Mouse (Mus musculus) layer of hippocampus, adult 9-11 months (tissue): ENCODE data around the gene Doc2b.

Source experiments
- DNase-seq: peaks from one replicate; pipeline ENCODE4 v3.0.0; 2022

Doc2b gene

DNA sequence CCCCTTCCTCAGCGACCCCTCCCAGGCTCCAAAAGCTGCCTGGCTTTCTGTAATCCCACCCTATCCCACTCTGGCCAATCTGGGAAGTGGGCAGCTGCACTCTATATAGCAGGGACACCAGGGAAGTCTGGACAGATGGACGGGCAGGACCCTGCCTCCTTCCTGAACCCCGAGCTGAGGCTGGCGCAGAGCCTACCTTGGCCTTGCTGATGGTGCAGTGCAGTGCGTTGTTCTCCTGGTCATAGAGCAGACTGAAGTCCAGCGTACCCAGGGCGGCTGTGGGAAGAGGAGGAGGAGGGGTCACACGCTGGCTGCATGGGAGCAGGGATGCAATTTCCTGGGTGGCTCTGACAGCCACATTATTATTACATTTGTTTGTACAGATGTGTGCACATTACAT lies 10.0 kb downstream of the Doc2b start:
- DNase-seq, result no peak

DNA sequence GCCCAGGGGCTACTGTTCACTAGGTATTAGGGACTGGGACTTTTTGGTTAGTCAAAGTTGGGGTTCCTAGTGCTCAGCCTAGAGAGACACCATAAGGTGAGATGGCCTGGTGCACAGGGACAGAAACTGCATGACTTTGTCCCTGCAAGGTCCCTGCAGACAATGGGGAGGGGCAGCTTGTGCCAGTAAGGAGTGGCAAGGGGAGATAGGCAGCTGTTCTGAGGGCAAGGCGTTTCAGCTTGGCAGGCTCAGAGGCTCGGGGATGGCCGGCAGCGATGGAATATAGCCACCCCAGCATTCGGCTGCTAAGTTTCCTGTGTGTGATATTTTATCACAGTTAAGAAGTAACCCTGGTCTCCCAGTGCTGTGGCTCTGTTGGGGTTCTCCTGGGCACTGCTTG lies 12.1 kb downstream of the Doc2b start:
- no peak for DNase-seq

DNA sequence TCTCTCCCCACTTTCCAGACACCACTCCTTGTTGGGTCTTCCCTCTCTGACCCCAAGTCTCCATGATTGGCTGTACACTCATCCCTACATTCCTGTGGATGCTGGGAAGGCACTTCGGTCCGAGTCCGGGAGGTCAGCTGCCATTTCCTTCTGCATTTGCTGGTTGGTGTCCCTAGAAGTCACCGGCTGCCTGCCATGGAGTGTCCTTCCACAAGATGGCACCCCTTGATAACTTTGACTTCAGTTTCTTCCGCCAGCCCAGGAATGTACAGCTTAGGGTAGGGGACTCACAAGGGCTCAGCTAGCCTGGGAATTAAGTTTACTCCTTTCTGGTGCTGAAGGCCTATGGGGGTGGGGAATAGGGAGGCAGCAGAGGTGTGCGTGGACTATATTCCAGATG lies 13.9 kb downstream of the Doc2b start:
- no peak for DNase-seq

DNA sequence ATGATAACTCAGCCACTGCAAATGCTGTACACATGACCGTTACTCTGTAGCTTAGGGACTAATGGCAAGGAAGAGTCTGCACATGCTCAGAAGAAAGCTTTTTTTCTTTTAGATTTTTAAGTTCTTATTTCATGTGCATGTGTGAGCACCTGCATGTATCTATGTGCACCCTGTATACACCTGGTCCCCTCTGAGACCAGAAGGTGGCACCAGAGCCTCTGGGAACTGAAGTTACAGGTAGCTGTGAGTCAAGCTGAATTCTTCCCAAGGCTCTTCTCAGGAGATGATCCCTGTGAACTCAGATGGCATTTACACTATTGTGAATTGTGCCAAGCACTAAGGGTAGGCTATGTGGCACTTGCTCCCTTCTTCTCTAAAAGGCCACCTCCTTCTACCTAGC lies 19.9 kb downstream of the Doc2b start:
- no peak for DNase-seq

DNA sequence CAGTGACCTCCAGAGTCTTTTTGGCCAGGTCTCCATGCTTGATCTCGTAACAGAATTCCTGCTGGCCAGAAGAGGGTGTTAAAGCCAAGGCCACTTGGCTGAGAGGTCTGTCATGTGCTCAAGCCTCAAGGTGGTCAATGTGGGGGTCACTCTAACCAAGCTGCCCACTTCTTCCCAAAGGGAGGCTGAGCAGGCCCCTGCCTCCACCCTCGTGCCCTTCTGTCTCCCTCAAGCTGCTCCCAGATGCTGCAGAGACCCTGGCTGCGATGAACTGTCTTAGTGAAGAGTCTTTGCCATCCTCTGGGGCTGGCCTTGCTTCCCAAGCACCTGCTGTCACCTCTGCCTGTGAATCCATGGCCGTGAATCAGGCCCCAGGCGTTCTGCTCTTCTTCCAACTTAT lies 23.3 kb downstream of the Doc2b start:
- no peak for DNase-seq

DNA sequence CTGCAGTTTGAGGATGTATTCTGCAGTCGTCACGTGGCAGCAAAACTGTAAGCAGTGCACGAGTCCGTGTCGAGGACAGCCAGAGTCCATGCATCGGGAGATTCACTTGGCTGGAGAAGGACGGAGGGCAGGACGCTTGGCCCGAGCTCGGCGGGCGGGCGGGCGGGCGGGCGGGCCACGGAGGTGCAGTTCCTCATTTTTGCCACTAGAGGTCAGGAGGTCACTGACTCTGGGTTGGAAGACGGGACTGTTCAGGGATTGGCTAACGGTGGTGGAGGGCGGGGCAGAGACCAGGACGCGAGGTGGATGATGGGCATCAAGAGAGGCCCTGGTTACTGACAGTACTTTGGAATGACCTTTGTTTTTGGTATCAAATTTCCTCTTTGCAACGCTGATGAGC lies 26.6 kb downstream of the Doc2b start:
- peak; percentile 84 for DNase-seq

DNA sequence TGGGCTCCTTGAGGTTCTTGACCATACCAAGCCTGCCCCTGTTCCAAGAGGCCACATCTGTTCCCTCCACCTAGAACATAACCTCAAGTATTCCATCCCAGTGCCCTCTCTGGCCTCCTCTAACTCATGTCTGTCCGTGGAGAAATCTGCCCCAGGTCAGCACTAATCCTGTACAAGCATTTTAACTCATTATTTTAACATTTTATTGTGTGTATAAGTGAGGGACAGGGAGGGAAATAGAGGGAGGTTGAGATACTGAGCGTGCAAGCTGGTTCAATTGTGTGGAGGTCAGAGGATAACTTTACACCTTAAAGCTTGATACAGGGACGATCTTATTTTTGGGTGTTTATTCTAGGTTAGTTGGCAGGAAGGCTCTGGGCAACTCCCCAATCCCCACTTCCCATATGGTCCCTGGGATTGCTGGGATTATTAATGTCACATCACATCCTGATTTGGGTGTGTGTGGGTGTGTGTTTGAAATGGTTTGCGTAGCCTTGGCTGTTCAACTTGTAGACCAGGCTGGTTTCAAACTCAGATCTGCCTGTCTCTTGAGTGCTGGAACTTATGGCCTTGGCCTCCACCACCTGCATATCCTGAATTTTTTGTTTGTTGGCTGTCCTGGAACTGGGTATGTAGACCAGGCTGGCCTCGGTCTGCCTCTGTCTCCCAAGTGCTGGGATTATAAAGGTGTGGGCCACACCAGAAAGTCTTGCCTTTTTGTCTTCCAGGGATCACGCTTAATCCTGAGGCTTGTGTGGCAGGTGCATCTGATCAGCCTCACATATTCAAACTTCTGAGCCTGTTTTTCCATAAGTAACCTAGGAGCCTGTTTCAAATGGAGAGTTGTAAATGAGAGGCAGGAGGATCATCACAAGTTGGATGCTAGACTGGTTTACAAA lies 27.5 kb downstream of the Doc2b start:
- peak; percentile 62 for DNase-seq

DNA sequence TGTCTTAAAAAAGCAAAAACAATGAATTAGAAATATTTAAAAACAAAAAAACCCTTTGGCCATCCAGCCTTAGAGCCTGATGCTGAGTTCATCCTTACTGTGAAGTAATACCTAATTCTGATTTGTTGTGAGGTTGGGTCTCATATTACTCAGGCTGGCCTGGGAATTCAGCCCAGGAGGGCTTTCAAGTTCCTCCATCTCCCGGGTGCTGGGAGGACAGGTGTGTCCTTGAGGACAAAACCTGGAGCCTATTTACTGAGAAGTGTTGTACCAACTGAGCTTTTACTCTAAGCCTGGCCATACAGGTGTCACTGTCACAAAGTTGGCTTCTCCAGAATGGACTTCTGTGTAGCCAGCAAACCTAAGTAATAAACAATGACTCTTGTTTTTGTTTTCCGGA lies 28.8 kb downstream of the Doc2b start:
- no peak for DNase-seq

DNA sequence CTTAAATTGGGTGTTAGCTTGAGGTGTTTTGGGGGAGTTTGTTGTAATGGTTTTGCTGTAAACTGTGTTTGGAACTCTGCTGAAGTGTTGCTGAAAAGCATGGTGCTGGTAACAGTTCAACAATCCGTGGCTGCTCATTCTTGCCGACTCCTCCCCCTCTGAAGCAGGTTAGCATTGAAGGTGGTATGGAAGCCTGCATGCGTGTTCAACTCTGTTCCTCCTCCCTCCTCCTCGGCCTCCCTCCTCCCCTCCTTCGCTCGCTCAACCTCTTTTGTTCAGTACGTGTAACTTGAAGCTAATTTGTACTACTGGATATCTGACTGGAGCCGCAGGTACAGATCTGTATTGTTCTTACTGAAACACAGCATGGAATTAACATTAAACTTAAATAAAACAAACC lies 30.7 kb downstream of the Doc2b start:
- no peak for DNase-seq

DNA sequence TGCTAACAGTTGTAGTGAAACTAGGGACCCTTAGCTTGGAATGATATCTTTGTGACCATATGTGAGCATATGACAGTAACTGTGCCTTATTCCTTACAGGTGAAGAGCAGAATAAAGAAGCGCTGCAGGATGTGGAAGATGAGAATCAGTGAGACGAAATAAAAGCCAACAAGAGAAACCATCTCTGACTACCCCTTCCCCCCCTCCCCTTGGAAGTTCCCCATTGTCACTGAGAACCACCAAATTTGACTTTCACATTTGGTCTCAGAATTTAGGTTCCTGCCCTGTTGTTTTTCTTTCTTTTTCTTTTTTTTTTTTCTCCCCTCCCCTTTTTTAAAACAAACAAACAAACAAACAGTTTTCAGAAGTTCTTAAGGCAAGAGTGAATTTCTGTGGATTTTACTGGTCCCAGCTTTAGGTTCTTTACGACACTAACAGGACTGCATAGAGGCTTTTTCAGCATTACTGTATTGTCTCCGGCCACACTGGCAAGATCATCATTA lies 31.3 kb downstream of the Doc2b start:
- DNase-seq, result no peak

DNA sequence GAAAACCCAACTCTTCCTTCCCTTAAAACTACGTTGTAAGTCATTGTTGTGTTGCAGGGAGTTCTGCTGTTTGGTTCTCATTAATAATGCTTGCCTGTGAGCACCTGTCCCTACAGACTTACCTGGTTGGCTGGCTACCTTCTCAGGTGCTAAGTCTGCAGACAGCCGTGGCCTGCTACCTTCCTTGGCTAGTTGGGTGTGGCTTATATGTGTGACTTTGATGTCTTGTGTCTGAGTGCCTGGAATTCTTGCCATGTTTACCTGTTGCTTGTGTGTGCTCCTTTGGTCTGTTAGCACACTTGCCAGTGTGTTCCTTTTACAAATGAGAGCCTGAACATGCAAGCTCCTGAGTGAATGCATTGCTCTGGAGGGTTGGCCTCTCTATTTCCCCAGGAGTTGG lies 33.1 kb downstream of the Doc2b start:
- no peak for DNase-seq

DNA sequence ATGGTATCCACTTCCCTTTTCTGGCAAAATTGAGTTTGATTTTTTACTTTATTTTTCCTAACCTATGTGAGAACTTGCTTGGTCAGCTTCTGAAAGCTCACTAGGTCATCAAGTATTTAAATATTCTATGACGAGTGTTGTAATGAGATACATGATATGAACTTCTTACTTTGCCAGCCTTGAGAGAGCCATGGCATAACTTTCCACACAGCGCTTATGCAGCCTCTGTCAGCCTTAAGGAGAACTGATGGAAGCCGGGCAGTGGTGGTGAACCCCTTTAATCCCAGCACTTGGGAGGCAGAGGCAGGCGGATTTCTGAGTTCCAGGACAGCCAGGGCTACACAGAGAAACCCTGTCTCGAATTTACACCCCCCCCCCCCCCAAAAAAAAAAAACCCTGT lies 35.1 kb downstream of the Doc2b start:
- no peak for DNase-seq

DNA sequence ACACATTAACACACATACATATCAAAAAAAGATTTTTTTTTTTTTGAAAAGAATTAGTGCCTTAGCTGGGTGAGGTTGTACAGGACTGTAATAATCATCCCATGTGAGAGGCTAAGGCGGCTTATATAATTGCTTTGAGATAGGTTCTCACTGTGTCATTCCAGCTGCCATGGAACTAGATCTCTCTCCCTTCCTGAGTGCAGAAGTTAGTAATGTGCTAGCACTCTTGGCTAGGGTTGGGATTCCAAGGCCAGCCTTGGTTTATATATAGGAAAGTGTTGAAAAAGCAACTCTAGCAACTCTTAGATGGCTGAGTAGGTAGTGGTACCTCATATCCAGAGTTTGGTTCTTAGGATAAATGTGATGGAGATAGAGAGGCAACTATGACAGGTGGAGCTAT lies 37.3 kb downstream of the Doc2b start:
- DNase-seq, result no peak

DNA sequence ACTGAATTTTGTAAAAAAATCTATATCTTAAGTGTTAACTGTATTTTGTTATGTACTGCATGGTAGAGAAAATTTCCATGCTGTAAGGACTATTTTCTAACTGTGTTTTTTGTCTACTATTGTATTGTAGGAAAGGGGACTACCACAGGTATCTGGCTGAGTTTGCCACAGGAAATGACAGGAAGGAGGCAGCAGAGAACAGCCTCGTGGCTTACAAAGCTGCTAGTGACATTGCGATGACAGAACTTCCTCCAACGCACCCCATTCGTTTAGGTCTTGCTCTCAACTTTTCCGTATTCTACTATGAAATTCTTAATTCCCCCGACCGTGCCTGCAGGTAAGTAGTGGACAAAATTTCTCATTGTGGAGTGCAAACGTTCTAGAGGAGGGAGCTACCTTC lies 39.2 kb downstream of the Doc2b start:
- DNase-seq, result no peak

DNA sequence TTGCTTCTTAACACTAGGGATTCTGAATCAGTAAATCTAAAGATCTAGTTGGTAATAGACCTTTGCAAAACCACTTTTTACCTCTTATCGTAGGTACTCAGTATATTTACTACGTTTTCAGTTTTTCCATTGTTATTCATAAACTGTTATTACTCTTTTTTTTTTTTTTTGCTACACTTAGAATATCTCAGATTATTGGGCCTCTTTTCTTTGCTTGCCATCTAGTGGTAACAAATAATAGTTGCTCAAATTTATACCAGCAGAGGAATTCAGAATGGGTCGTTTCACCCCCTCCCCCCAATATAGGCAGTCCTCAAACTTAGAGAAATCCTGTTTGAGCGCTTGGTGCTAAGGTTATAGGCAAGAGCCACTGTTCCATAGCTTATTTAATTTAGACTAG lies 44.8 kb downstream of the Doc2b start:
- DNase-seq, result no peak

DNA sequence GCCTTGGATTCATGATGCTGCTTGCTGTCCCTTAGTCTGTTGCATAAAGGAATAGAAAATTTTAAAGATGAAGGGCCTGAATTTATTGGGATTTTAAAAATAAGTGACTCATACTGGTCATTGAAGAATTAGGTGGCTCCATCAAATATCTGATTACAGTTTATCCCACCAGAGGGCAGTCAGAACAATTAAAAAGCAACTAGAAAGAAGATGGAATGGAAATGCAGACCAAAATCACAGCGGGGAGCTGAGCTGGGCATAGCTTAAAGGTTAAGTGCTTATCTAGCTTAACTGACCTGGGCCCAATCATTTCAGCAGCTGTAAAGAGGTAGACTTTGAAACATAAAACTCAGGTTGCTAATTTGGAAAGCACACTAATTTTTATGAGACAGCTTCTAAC lies 45.3 kb downstream of the Doc2b start:
- no peak for DNase-seq

DNA sequence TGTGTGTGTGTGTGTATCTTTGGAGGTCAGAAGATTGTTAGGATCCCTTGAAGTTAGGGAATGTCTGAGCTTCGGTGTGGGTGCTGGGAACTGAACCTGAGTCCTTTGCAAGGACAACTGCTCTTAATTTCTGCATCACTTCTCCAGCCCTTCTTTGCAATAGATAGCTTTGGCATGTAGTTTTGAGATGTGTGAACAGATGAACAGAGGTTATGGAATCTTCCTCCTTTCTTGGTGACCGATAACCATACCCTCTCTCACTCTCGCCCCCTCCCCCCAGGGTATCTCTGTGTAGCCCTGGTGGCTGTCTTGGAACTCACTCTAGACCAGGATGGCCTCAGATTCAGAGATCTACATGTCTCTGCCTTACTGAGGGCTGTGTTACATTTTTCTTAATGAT lies 51.1 kb downstream of the Doc2b start:
- no peak for DNase-seq

DNA sequence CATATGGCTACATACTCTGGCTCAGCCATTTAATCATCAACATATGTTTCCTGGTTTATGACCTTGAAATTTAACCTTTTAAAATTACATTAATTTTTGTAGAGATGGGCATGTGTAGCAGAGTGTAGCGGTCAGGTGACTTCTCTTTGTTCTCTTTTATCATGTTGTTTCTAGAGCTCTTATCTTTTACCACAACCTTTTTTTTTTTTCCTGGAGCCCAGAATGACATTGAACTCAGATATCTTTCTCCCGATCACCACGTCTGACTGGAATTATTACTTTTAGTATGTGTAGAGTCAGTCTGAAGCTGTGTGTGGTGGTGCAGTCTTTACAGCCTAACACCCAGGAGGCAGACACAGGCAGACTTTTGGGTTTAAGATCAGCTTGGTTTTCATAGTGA lies 54.2 kb downstream of the Doc2b start:
- DNase-seq, result no peak

DNA sequence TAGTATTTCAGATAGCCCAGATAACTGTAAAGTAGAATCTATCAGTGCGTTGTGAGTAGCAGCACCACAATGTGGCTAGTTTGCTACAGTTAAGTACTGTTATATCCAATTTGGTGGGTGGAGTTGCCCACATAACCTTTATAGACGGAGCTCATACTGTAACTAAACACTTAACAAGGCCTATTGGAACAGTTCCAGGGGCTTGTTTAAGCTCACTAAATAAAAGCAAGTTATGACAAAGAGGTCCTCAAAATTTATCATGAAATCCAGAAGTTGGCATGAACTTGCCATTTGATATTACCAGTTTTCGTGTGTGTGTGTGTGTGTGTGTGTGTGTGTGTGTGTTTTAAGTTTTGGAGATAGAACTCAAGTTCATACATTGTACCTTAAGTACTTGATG lies 55.6 kb downstream of the Doc2b start:
- DNase-seq, result no peak

DNA sequence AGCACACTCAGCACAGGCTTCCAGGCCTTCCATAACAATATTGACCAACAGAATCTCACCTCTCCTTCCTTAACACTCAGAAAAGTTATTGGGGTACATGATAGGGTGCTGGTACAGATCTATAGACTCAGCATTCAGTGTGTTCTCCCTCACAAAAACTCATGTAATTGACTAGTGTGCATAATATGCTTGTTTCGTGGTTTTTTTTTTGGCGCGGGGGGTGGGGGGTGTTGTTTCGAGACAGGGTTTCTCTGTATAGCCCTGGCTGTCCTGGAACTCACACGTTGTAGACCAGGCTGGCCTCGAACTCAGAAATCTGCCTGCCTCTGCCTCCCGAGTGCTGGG lies 57.4 kb downstream of the Doc2b start:
- DNase-seq, result no peak

DNA sequence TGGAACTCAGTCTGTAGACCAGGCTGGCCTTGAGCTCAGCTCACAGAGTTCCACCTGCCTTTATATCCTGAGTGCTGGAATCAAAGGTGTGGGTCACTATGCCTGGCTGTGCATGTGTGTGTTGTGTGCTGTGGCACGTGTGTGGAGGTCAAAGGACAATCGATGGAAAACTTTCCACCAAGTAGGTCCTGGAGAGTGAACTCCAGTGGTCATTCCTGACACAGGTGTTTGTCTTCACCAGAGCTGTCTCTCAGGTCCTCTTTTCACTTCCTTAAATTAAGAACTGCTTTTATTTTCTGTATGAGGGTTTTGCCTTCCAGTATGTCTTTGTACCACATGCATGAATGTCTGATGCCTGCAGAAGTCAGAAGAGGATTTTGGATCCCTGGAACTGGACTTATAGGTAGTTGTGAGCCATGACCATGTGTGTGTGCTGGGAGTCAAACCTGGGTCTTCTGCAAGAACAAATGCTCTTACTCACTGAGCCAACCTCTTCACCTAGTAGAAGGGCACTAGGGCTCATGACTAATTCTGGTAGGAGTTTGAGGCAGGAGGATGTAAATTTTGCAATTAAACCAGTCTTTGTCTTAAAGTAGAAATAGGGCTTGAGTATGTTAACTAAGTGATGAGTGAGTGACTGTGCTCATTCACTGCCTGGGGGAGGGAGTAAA lies 57.9 kb downstream of the Doc2b start:
- DNase-seq, result no peak

DNA sequence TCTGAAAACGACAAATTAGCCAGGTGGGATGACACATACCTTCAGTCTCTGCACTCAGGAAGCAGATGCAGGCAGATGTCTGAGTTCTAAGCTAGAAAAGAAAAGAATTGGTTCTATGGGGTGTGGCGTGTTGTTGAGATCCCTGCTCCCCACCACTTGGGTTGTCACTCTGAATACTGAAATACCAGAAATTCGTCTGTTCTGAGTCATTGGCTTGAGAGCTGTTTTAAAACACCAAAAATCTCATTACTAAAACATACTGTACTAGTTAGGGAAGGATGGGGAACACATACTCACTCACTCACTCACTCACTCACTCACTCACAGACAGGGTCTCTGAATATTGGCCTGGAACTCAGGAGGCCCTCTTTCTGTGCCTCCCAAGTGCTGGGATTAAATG lies 58.9 kb downstream of the Doc2b start:
- no peak for DNase-seq

DNA sequence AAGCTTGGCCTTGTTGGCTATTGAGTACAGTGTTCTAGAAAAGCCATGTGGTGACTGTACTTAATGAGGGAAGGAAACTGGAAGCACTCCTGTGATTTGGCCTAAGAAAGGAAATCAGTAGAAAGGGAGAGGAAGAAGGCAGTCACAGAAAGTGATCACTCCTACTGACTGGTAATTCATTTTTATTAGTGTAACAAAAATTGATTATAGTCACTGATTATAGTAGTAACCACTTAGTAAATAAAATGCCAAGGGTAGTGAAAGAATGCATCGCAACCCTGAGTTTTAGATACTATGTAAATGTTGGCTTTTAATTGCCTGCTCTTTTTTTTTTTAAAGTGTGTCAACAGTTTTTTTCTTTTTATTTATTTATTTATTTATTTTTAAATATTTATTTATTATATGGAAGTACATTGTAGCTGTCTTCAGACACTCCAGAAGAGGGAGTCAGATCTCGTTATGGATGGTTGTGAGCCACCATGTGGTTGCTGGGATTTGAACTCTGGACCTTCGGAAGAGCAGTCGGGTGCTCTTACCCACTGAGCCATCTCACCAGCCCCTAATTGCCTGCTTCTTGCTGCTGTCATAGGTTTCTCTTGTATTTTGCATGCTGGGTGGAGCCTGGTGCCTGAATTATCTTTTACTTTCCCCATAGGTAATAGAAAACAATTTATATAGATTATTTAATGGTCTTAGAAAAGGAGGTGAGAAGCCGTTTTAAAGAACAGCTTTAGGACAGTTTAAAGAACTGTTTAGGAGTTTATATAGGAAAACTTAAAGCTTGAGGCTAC lies 60.2 kb downstream of the Doc2b start:
- DNase-seq, result no peak
